Mouse (Mus musculus): Measurements from ENCODE around the gene Mcmbp.

- TF ChIP-seq CTCF (IDR thresholded peaks at IDR 0.05; ENCODE audit: extremely low read depth, insufficient read depth, low read length), result no peak
- TF ChIP-seq POLR2A (IDR thresholded peaks at IDR 0.05; ENCODE audit: extremely low read depth, insufficient read depth, low read length), result no peak
Observed at GRCm38 (mm10) chr7:128748758-128749157, 8.5 kb upstream of the Mcmbp start.
